Mouse (Mus musculus) liver, postnatal 0 days (tissue): ENCODE results near the gene Nfasc. TPM values are rescaled to one million over a fixed set of nuclear protein-coding genes. Genes with fewer than 3 reads are reported as not detected.
A peak's percentile ranks its signal among the peaks of the same experiment; 100 is the strongest.

ENCODE experiments used
- ATAC-seq: fragments of 200-750 bp; cut with Nextera tagmentation; 2 replicates; pipeline ENCODE4 v1.8.0; 2017; ENCODE audit warnings: mild to moderate bottlenecking, moderate library complexity
- DNase-seq: peaks from one replicate; pipeline ENCODE4 v3.0.0-alpha.2; 2016
- H3K27ac ChIP-seq: fragments of 300-500 bp; sonication (generic); 2 replicates; pipeline ENCODE4 v1.5.1; 2014; ENCODE audit warnings: antibody characterized with exemption, moderate library complexity, mild to moderate bottlenecking, low read depth
- H3K27me3 ChIP-seq: fragments of 300-500 bp; sonication (generic); 2 replicates; pipeline ENCODE4 v1.6.1; 2014; ENCODE audit warnings: low read length, control low read depth, mixed read lengths; ENCODE audit not compliant: insufficient read depth
- H3K36me3 ChIP-seq: fragments of 300-500 bp; sonication (generic); replicated peaks from 2 replicates; pipeline ENCODE4 v1.6.1; 2014; ENCODE audit warnings: mild to moderate bottlenecking, control low read depth, low read length, moderate library complexity, mixed read lengths; ENCODE audit not compliant: insufficient read depth
- H3K4me1 ChIP-seq: fragments of 300-500 bp; sonication (generic); 2 replicates; pipeline ENCODE4 v1.6.1; 2014; ENCODE audit warnings: antibody characterized with exemption, mild to moderate bottlenecking, control low read depth; ENCODE audit not compliant: insufficient read depth
- H3K4me2 ChIP-seq: fragments of 300-500 bp; sonication (generic); 2 replicates; pipeline ENCODE4 v1.6.1; 2014; ENCODE audit warnings: low read depth, mild to moderate bottlenecking, low read length, moderate library complexity, mixed read lengths
- H3K4me3 ChIP-seq: fragments of 300-500 bp; sonication (generic); 2 replicates; pipeline ENCODE4 v1.5.1; 2014; ENCODE audit warnings: low read depth, low read length
- H3K9ac ChIP-seq: fragments of 300-500 bp; sonication (generic); replicated peaks from 2 replicates; pipeline ENCODE4 v1.6.1; 2014; ENCODE audit warnings: mild to moderate bottlenecking, moderate library complexity
- H3K9me3 ChIP-seq: fragments of 300-500 bp; sonication (generic); 2 replicates; pipeline ENCODE4 v1.6.1; 2016; ENCODE audit warnings: mild to moderate bottlenecking, control low read depth, low read length, mixed read lengths
- CTCF ChIP-seq: sonication (generic); IDR thresholded peaks from 2 replicates; pipeline ENCODE4 v1.5.1; 2016; ENCODE audit warnings: antibody characterized with exemption, low read depth
- EP300 ChIP-seq: IDR thresholded peaks from 2 replicates; pipeline ENCODE4 v1.6.1; 2016; ENCODE audit warnings: antibody characterized with exemption, low read depth, mild to moderate bottlenecking
- WGBS: fragments of 180-500 bp; shearing (Covaris S2); extraction: QIAGEN DNeasy Blood & Tissue Kit; methylation state at CpG from one replicate; pipeline ENCODE4 v1.1.7; 2014; ENCODE audit not compliant: insufficient replicate concordance; 5-methylcytosine and 5-hydroxymethylcytosine counted together
- polyA plus RNA-seq: library from polyadenylated mRNA; unstranded; fragments of >200 nt; fragmentation: Nextera tagmentation; extraction: Ambion mirVana; gene quantifications from 2 replicates; pipeline ENCODE4 v1.2.1, GENCODE M21; 2015

The Nfasc gene
- polyA plus RNA-seq, 1 experiment from 2014 or later: 0.09 TPM

- H3K4me1 ChIP-seq: no peaks in the 10 kb centered on the region
- no peak overlapping the region for H3K27ac ChIP-seq
- ATAC-seq (no peak), DNase-seq (no peak)
- TF ChIP-seq EP300: no peak
- TF ChIP-seq CTCF: no peak
- H3K27me3 ChIP-seq: 0 out of 2 replicates have a peak, but pooled peaks cover 8% of the 10 kb centered on the region
- H3K9me3 ChIP-seq: no peaks in the 10 kb centered on the region
- no peak overlapping the region for H3K9ac ChIP-seq
- H3K4me3 ChIP-seq: no peak overlapping the region
- no peak overlapping the region for H3K4me2 ChIP-seq
- 88% methylated on average over 13 of the region's 13 CpGs for WGBS
- no peaks in the 10 kb centered on the region for H3K36me3 ChIP-seq
Observed at GRCm38 (mm10) chr1:132528071-132528470, 213.5 kb downstream of the Nfasc start.

GRCm38 (mm10) chr1:132525832-132526231 lies 215.8 kb downstream of the Nfasc start:
- DNase-seq (peak; percentile 72), ATAC-seq (peak; percentile 48; the same call in 1 of the 2 replicates)
- no peak overlapping the region for H3K27ac ChIP-seq
- WGBS: 4% methylated on average over 10 of the region's 10 CpGs
- TF ChIP-seq EP300: no peak
- TF ChIP-seq CTCF: peak; percentile 88
- no peaks in the 10 kb centered on the region for H3K4me1 ChIP-seq
- H3K4me3 ChIP-seq: no peak overlapping the region
- no peaks in the 10 kb centered on the region for H3K9me3 ChIP-seq
- no peaks in the 10 kb centered on the region for H3K36me3 ChIP-seq
- H3K4me2 ChIP-seq: no peak overlapping the region
- H3K9ac ChIP-seq: no peak overlapping the region
- 0 out of 2 replicates have a peak, but pooled peaks cover 2% of the 10 kb centered on the region for H3K27me3 ChIP-seq

- Histone ChIP-seq H3K36me3 (no peaks in the 10 kb centered on the region), H3K9ac (no peak overlapping the region), H3K4me2 (no peak overlapping the region), H3K9me3 (no peaks in the 10 kb centered on the region), H3K27me3 (0 out of 2 replicates have a peak, but pooled peaks cover 2% of the 10 kb centered on the region), H3K4me1 (no peaks in the 10 kb centered on the region), H3K27ac (no peak overlapping the region), H3K4me3 (no peak overlapping the region)
- peak; percentile 73 for TF ChIP-seq CTCF
- no peak for TF ChIP-seq EP300
- peak; percentile 65 for DNase-seq
- 30% methylated on average over 4 of the region's 4 CpGs for WGBS
- no peak for ATAC-seq
Observed at GRCm38 (mm10) chr1:132523920-132524319, 217.7 kb downstream of the Nfasc start.

GRCm38 (mm10) chr1:132523048-132523447 lies 218.5 kb downstream of the Nfasc start:
- no peak overlapping the region for H3K9ac ChIP-seq
- TF ChIP-seq EP300 (no peak), CTCF (no peak)
- H3K36me3 ChIP-seq: no peaks in the 10 kb centered on the region
- 71% methylated on average over 8 of the region's 8 CpGs for WGBS
- no peak overlapping the region for H3K4me2 ChIP-seq
- ATAC-seq (no peak), DNase-seq (no peak)
- no peak overlapping the region for H3K4me3 ChIP-seq
- H3K9me3 ChIP-seq: no peaks in the 10 kb centered on the region
- no peaks in the 10 kb centered on the region for H3K4me1 ChIP-seq
- H3K27ac ChIP-seq: no peak overlapping the region
- 0 out of 2 replicates have a peak, but pooled peaks cover 2% of the 10 kb centered on the region for H3K27me3 ChIP-seq

- Histone ChIP-seq H3K36me3 (no peaks in the 10 kb centered on the region), H3K27me3 (0 out of 2 replicates have a peak, but pooled peaks cover 2% of the 10 kb centered on the region)
- peak; percentile 77 for ATAC-seq
Observed at GRCm38 (mm10) chr1:132520764-132521163, 220.8 kb downstream of the Nfasc start.

GRCm38 (mm10) chr1:132519734-132520133 lies 221.9 kb downstream of the Nfasc start:
- 71% methylated on average over 11 of the region's 11 CpGs for WGBS
- no peaks in the 10 kb centered on the region for H3K9me3 ChIP-seq
- no peak overlapping the region for H3K4me3 ChIP-seq
- no peak for DNase-seq
- H3K27ac ChIP-seq: peak overlapping the region; percentile 29; the same call in 1 of the 2 replicates
- no peak for TF ChIP-seq EP300
- no peak for TF ChIP-seq CTCF
- no peak overlapping the region for H3K9ac ChIP-seq
- no peaks in the 10 kb centered on the region for H3K36me3 ChIP-seq
- peak overlapping the region; percentile 9; the same call in 1 of the 2 replicates for H3K4me2 ChIP-seq
- H3K4me1 ChIP-seq: no peaks in the 10 kb centered on the region
- peak; percentile 71 for ATAC-seq
- H3K27me3 ChIP-seq: no peaks in the 10 kb centered on the region

More at GRCm38 (mm10) chr1:132520764-132521163, 220.8 kb downstream of the Nfasc start:
- H3K4me2 ChIP-seq: no peak overlapping the region
- no peaks in the 10 kb centered on the region for H3K4me1 ChIP-seq
- H3K27ac ChIP-seq: no peak overlapping the region
- no peak overlapping the region for H3K9ac ChIP-seq
- H3K9me3 ChIP-seq: no peaks in the 10 kb centered on the region
- no peak overlapping the region for H3K4me3 ChIP-seq
- 60% methylated on average over 2 of the region's 6 CpGs for WGBS
- peak; percentile 76 for DNase-seq
- TF ChIP-seq EP300 (no peak), CTCF (peak; percentile 49; the same call in 1 of the 2 replicates)

- ATAC-seq: no peak
- no peak for TF ChIP-seq EP300
- no peak for TF ChIP-seq CTCF
- no peaks in the 10 kb centered on the region for H3K27me3 ChIP-seq
- no peak overlapping the region for H3K4me3 ChIP-seq
- WGBS: 71% methylated on average over 18 of the region's 18 CpGs
- DNase-seq: no peak
- no peaks in the 10 kb centered on the region for H3K4me1 ChIP-seq
- H3K9ac ChIP-seq: no peak overlapping the region
- no peaks in the 10 kb centered on the region for H3K9me3 ChIP-seq
- no peaks in the 10 kb centered on the region for H3K36me3 ChIP-seq
- no peak overlapping the region for H3K4me2 ChIP-seq
- no peak overlapping the region for H3K27ac ChIP-seq
Observed at GRCm38 (mm10) chr1:132518621-132519020, 223.0 kb downstream of the Nfasc start.
